Mouse (Mus musculus): ENCODE measurements around the gene Tmem150a. TPM values are rescaled to one million over a fixed set of nuclear protein-coding genes. Genes with fewer than 3 reads are reported as not detected.

The Tmem150a gene
- polyA plus RNA-seq, 1 experiment from 2014 or later = 52.0 TPM

DNA sequence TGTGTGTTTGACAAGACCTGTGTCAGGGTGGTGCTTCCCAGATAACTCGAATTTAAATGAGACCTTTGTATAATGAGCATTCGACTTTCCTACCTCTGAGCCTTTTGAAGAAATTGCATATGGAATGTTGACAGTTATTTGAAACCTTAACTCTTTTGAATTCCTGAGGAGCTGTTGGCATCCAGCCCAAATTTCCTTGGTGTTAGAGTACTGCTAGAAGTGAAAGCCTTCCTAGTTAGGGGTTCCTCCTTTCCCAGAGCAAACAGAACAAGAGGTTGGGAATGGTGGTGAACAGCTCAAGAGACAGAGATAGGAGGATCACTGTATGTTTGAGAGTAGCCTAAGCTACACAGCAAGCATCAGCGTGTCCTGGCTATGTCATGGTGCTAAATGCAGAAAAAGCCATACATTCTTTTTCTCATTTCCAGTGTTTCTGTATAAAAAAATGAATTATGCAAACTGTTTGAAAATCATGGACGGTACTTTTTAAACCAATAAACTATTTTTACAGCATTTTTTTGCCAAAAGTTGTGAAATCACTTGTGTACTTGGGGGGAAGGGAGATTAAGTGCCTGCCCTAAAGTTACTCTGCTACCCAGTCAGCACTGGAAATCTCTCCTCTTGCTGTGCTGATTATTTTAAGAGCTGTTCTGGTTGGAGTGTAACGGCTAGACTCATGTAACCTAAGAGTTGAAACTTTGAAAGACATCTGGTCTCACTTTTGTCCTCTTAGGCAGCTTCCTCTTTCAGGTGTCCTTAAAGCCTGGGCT, 2.4 kb upstream of the Tmem150a start:
- Histone ChIP-seq H3K36me3 (replicated peaks) (peaks cover 43% of the 10 kb centered on the region), H3K27ac (replicated peaks) (peak overlapping the region; percentile 56), H3K9ac (no peak overlapping the region), H3K4me1 (replicated peaks) (peaks cover 84% of the 10 kb centered on the region), H3K27me3 (peaks cover 45% of the 10 kb centered on the region), H3K4me3 (replicated peaks) (no peak overlapping the region), H3K4me2 (peak overlapping the region; percentile 2; the same call in 1 of the 2 replicates), H3K9me3 (replicated peaks) (no peaks in the 10 kb centered on the region)
- 54% methylated on average over 5 of the region's 5 CpGs for WGBS (ENCODE audit: insufficient replicate concordance)
- no peak for ATAC-seq (ENCODE audit: insufficient read depth)

- H3K4me2 ChIP-seq = no peak overlapping the region
- peaks cover 45% of the 10 kb centered on the region for H3K27me3 ChIP-seq
- H3K4me3 ChIP-seq (replicated peaks) = no peak overlapping the region
- ATAC-seq (ENCODE audit: insufficient read depth) = no peak
- WGBS (ENCODE audit: insufficient replicate concordance) = 43% methylated on average over 1 of the region's 1 CpGs
- no peaks in the 10 kb centered on the region for H3K9me3 ChIP-seq (replicated peaks)
- H3K36me3 ChIP-seq (replicated peaks) = peaks cover 45% of the 10 kb centered on the region
- no peak overlapping the region for H3K9ac ChIP-seq
- peak overlapping the region; percentile 16; the same call in 1 of the 2 replicates for H3K27ac ChIP-seq (replicated peaks)
- H3K4me1 ChIP-seq (replicated peaks) = peaks cover 84% of the 10 kb centered on the region
Observed at GRCm38 (mm10) chr6:72354025-72354424, 1.2 kb upstream of the Tmem150a start.

DNA sequence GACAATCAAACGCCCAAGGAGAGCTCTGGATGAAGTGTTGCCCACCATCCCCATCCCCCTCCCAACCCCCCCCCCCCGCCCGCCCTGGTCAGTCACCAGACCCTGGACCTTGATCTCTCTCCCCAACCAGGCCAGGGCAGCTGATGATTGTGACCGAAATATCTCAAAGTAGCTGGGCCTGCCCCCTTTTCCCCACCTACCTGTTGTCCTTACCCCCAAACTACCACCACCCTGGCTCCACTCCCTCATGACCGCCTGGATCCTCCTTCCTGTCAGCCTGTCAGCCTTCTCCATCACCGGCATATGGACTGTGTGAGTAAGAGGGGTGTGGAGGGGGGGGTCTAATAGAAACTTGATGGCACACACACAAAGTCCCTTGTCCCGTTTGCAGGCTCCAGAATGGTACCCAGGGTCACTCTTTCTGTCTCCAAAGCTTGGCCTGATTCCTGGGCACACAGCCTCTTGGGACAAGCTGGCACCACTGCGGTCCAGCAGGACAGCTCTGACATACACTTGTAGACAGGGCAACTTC, 820 bp downstream of the Tmem150a start:
- H3K9me3 ChIP-seq (replicated peaks) = no peaks in the 10 kb centered on the region
- WGBS (ENCODE audit: insufficient replicate concordance) = 53% methylated on average over 8 of the region's 8 CpGs
- peak overlapping the region; percentile 52; the same call in 1 of the 2 replicates for H3K9ac ChIP-seq
- peaks cover 45% of the 10 kb centered on the region for H3K27me3 ChIP-seq
- H3K4me3 ChIP-seq (replicated peaks) = peak overlapping the region; percentile 59
- peaks cover 84% of the 10 kb centered on the region for H3K4me1 ChIP-seq (replicated peaks)
- peaks cover 45% of the 10 kb centered on the region for H3K36me3 ChIP-seq (replicated peaks)
- peak; percentile 4; the same call in 1 of the 2 replicates for ATAC-seq (ENCODE audit: insufficient read depth)
- peak overlapping the region; percentile 71 for H3K4me2 ChIP-seq
- peak overlapping the region; percentile 61; the same call in 1 of the 2 replicates for H3K27ac ChIP-seq (replicated peaks)

DNA sequence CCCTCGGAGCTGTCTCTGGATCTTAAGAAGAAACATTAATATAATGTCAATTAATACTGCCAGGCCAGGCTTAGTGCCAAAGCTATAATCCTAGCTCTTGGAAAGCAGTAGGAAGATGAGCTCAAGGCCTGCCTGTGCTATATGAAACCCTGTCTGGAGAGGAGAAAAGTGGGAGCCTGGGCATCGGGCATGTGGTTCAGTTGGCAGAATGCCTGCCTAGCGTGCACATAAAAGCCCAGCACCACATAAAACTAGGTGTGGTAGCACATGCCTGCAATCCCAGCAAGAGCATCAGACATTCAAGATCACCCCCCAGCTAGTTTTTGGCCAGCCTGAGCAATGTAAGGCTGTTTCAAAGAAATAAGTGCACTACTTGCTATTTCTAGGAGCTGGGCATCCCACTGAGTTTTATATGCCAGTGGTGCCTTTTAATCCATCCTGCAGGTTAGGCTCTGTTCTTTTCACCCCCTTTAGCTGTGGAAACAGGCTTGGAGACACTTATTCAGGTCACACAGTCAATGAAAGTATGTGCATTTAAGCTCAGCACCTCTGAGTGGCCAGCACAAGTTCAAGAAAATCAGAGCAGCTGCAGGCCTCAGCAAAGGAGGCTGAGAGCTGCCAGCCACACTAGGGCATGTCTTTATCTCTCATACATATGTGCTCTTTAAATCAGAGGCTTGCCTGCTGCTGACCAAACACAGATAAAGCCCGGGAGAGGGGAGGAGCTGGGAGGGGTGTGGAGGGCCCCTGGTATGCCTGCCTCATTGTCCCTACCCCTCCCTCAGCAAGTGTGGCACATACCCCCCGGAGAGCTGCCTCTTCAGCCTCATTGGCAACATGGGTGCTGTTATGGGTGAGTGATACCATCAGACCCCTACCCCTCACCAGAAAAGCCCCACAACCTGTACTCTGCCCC, 2.2 kb downstream of the Tmem150a start:
- 50% methylated on average over 5 of the region's 5 CpGs for WGBS (ENCODE audit: insufficient replicate concordance)
- no peak overlapping the region for H3K9ac ChIP-seq
- H3K4me1 ChIP-seq (replicated peaks) = peaks cover 79% of the 10 kb centered on the region
- H3K27me3 ChIP-seq = peaks cover 45% of the 10 kb centered on the region
- peak; percentile 20 for ATAC-seq (ENCODE audit: insufficient read depth)
- H3K9me3 ChIP-seq (replicated peaks) = no peaks in the 10 kb centered on the region
- no peak overlapping the region for H3K27ac ChIP-seq (replicated peaks)
- H3K4me2 ChIP-seq = peak overlapping the region; percentile 71
- peaks cover 44% of the 10 kb centered on the region for H3K36me3 ChIP-seq (replicated peaks)
- H3K4me3 ChIP-seq (replicated peaks) = no peak overlapping the region

GRCm38 (mm10) chr6:72358086-72358764, 3.0 kb downstream of the Tmem150a start:
- peaks cover 42% of the 10 kb centered on the region for H3K27me3 ChIP-seq
- peak overlapping the region; percentile 71 for H3K4me2 ChIP-seq
- WGBS (ENCODE audit: insufficient replicate concordance) = 81% methylated on average over 10 of the region's 10 CpGs
- H3K27ac ChIP-seq (replicated peaks) = no peak overlapping the region
- H3K4me1 ChIP-seq (replicated peaks) = peaks cover 82% of the 10 kb centered on the region
- peaks cover 44% of the 10 kb centered on the region for H3K36me3 ChIP-seq (replicated peaks)
- no peak overlapping the region for H3K9ac ChIP-seq
- no peak overlapping the region for H3K4me3 ChIP-seq (replicated peaks)
- no peak for ATAC-seq (ENCODE audit: insufficient read depth)
- H3K9me3 ChIP-seq (replicated peaks) = no peaks in the 10 kb centered on the region

- H3K4me3 ChIP-seq (replicated peaks) = no peak overlapping the region
- H3K27me3 ChIP-seq = peaks cover 31% of the 10 kb centered on the region
- H3K36me3 ChIP-seq (replicated peaks) = peaks cover 44% of the 10 kb centered on the region
- H3K27ac ChIP-seq (replicated peaks) = no peak overlapping the region
- 72% methylated on average over 2 of the region's 2 CpGs for whole genome bisulfite sequencing (ENCODE audit: insufficient replicate concordance)
- no peak overlapping the region for H3K4me2 ChIP-seq
- no peak for ATAC-seq (ENCODE audit: insufficient read depth)
- H3K9ac ChIP-seq = no peak overlapping the region
- H3K4me1 ChIP-seq (replicated peaks) = peaks cover 89% of the 10 kb centered on the region
- H3K9me3 ChIP-seq (replicated peaks) = no peaks in the 10 kb centered on the region
Observed at GRCm38 (mm10) chr6:72359343-72359742, 4.1 kb downstream of the Tmem150a start.

- Histone ChIP-seq H3K9me3 (replicated peaks) (no peaks in the 10 kb centered on the region), H3K4me1 (replicated peaks) (peaks cover 83% of the 10 kb centered on the region), H3K4me2 (peak overlapping the region; percentile 79)
Observed at GRCm38 (mm10) chr6:72359891-72360598, 4.8 kb downstream of the Tmem150a start.

GRCm38 (mm10) chr6:72360599-72360935, 5.3 kb downstream of the Tmem150a start:
- 67% methylated on average over 7 of the region's 7 CpGs for WGBS (ENCODE audit: insufficient replicate concordance)
- H3K4me1 ChIP-seq (replicated peaks) = peaks cover 78% of the 10 kb centered on the region
- no peak for ATAC-seq (ENCODE audit: insufficient read depth)
- peak overlapping the region; percentile 91 for H3K27ac ChIP-seq (replicated peaks)
- peaks cover 19% of the 10 kb centered on the region for H3K27me3 ChIP-seq
- H3K4me3 ChIP-seq (replicated peaks) = peak overlapping the region; percentile 70
- H3K4me2 ChIP-seq = peak overlapping the region; percentile 79
- no peak overlapping the region for H3K9ac ChIP-seq
- no peaks in the 10 kb centered on the region for H3K9me3 ChIP-seq (replicated peaks)
- H3K36me3 ChIP-seq (replicated peaks) = peaks cover 44% of the 10 kb centered on the region

More at GRCm38 (mm10) chr6:72359891-72360598, 4.8 kb downstream of the Tmem150a start:
- Histone ChIP-seq H3K27ac (replicated peaks) (peak overlapping the region; percentile 91), H3K4me3 (replicated peaks) (peak overlapping the region; percentile 70), H3K36me3 (replicated peaks) (peaks cover 44% of the 10 kb centered on the region), H3K27me3 (peaks cover 24% of the 10 kb centered on the region), H3K9ac (no peak overlapping the region)
- ATAC-seq (ENCODE audit: insufficient read depth) = no peak
- WGBS (ENCODE audit: insufficient replicate concordance) = 76% methylated on average over 11 of the region's 11 CpGs

- peaks cover 13% of the 10 kb centered on the region for H3K27me3 ChIP-seq
- H3K9me3 ChIP-seq (replicated peaks) = no peaks in the 10 kb centered on the region
- peak overlapping the region; percentile 70 for H3K4me3 ChIP-seq (replicated peaks)
- H3K36me3 ChIP-seq (replicated peaks) = peaks cover 43% of the 10 kb centered on the region
- peak overlapping the region; percentile 79 for H3K4me2 ChIP-seq
- H3K27ac ChIP-seq (replicated peaks) = peak overlapping the region; percentile 91
- H3K4me1 ChIP-seq (replicated peaks) = peaks cover 74% of the 10 kb centered on the region
- no peak for ATAC-seq (ENCODE audit: insufficient read depth)
- 14% methylated on average over 5 of the region's 5 CpGs for WGBS (ENCODE audit: insufficient replicate concordance)
- H3K9ac ChIP-seq = peak overlapping the region; percentile 73
Observed at GRCm38 (mm10) chr6:72361121-72361551, 5.9 kb downstream of the Tmem150a start.
